Mouse (Mus musculus) MEL (cell line): Measurements from ENCODE around the gene Ptms.

Experiments used
- CTCF ChIP-seq, 3 experiments: IDR thresholded peaks in 2 of 3; conservative IDR thresholded peaks in 1 of 3; 2 replicates each; pipeline ENCODE4 v1.5.1; 2011 to 2012; ENCODE audit warnings: low read length in 3 of 3, low read depth in 2 of 3, mild to moderate bottlenecking in 2 of 3, improper control_type of control experiment in 1 of 3, inconsistent platforms in 1 of 3, mixed read lengths in 1 of 3, moderate library complexity in 1 of 3; ENCODE audit not compliant: control insufficient read depth in 1 of 3, insufficient read depth in 1 of 3, poor library complexity in 1 of 3, severe bottlenecking in 1 of 3
- EP300 ChIP-seq, 2 experiments: IDR thresholded peaks; 2 replicates each; pipeline ENCODE4 v1.6.1; 2011; ENCODE audit warnings: improper control_type of control experiment in 2 of 2, low read length in 2 of 2, low read depth in 1 of 2, mild to moderate bottlenecking in 1 of 2
- GATA1 ChIP-seq: IDR thresholded peaks from 2 replicates; pipeline ENCODE4 v1.6.1; 2011; ENCODE audit warnings: low read depth, low read length, improper control_type of control experiment
- HCFC1 ChIP-seq: IDR thresholded peaks from 2 replicates; pipeline ENCODE4 v1.6.1; 2012; ENCODE audit warnings: low read depth, mild to moderate bottlenecking, inconsistent platforms, low read length, improper control_type of control experiment, moderate library complexity
- MAFK ChIP-seq: IDR thresholded peaks from 2 replicates; pipeline ENCODE4 v1.6.1; 2011; ENCODE audit warnings: low read depth, mild to moderate bottlenecking, low read length, improper control_type of control experiment, borderline replicate concordance
- MAZ ChIP-seq: IDR thresholded peaks from 2 replicates; pipeline ENCODE4 v1.6.1; 2012; ENCODE audit warnings: low read depth, mild to moderate bottlenecking, inconsistent platforms, low read length, improper control_type of control experiment
- MEF2A ChIP-seq: IDR thresholded peaks from 2 replicates; pipeline ENCODE4 v1.6.1; 2014; ENCODE audit warnings: low read depth, mild to moderate bottlenecking, inconsistent platforms, low read length, improper control_type of control experiment; ENCODE audit not compliant: poor library complexity, insufficient replicate concordance, severe bottlenecking; ENCODE audit errors: extremely low read depth
- POLR2A ChIP-seq, 2 experiments: IDR thresholded peaks; 2 replicates each; pipeline ENCODE4 v1.6.1; 2011 to 2012; ENCODE audit warnings: low read length in 2 of 2, mild to moderate bottlenecking in 2 of 2, control low read depth in 1 of 2, improper control_type of control experiment in 1 of 2, low read depth in 1 of 2, moderate library complexity in 1 of 2; ENCODE audit not compliant: control insufficient read depth in 1 of 2, insufficient read depth in 1 of 2, poor library complexity in 1 of 2
- SIN3A ChIP-seq: IDR thresholded peaks from 2 replicates; pipeline ENCODE4 v1.6.1; 2012; ENCODE audit warnings: low read length, improper control_type of control experiment, inconsistent platforms
- TCF12 ChIP-seq: IDR thresholded peaks from 2 replicates; pipeline ENCODE4 v1.6.1; 2014; ENCODE audit warnings: low read depth, mild to moderate bottlenecking, inconsistent platforms, low read length, improper control_type of control experiment, moderate library complexity
- USF1 ChIP-seq: IDR thresholded peaks from 2 replicates; pipeline ENCODE4 v1.6.1; 2014; ENCODE audit warnings: low read depth, mild to moderate bottlenecking, inconsistent platforms, low read length, improper control_type of control experiment, moderate library complexity
- ZMIZ1 ChIP-seq: IDR thresholded peaks from 2 replicates; pipeline ENCODE4 v1.6.1; 2012; ENCODE audit warnings: low read depth, mild to moderate bottlenecking, inconsistent platforms, low read length, improper control_type of control experiment, moderate library complexity

GRCm38 (mm10) chr6:124915160-124915941, 4.6 kb downstream of the Ptms start:
- TF ChIP-seq POLR2A (IDR thresholded peaks at IDR 0.05; ENCODE audit: control insufficient read depth in 1 of 2, insufficient read depth in 1 of 2, low read depth in 1 of 2, low read length in 2 of 2, poor library complexity in 1 of 2) (no peak), USF1 (no peak), MAFK (no peak), ZMIZ1 (no peak), CTCF (IDR thresholded peaks at IDR 0.05 in 2 of 3, conservative IDR thresholded peaks at IDR 0.05 in 1 of 3; ENCODE audit: control insufficient read depth in 1 of 3, insufficient read depth in 1 of 3, low read depth in 2 of 3, low read length in 3 of 3, poor library complexity in 1 of 3, severe bottlenecking in 1 of 3) (no peak), MAZ (no peak), HCFC1 (no peak), MEF2A (no peak), EP300 (IDR thresholded peaks at IDR 0.05; ENCODE audit: low read depth in 1 of 2, low read length in 2 of 2) (no peak), TCF12 (no peak), GATA1 (no peak), SIN3A (no peak)
